Mouse (Mus musculus): ENCODE measurements around the gene Cutc. TPM values are rescaled to one million over a fixed set of nuclear protein-coding genes. Genes with fewer than 3 reads are reported as not detected.
A peak's percentile ranks its signal among the peaks of the same experiment; 100 is the strongest.

Cutc gene
- polyA plus RNA-seq, 1 experiment: 5.0 TPM

DNA sequence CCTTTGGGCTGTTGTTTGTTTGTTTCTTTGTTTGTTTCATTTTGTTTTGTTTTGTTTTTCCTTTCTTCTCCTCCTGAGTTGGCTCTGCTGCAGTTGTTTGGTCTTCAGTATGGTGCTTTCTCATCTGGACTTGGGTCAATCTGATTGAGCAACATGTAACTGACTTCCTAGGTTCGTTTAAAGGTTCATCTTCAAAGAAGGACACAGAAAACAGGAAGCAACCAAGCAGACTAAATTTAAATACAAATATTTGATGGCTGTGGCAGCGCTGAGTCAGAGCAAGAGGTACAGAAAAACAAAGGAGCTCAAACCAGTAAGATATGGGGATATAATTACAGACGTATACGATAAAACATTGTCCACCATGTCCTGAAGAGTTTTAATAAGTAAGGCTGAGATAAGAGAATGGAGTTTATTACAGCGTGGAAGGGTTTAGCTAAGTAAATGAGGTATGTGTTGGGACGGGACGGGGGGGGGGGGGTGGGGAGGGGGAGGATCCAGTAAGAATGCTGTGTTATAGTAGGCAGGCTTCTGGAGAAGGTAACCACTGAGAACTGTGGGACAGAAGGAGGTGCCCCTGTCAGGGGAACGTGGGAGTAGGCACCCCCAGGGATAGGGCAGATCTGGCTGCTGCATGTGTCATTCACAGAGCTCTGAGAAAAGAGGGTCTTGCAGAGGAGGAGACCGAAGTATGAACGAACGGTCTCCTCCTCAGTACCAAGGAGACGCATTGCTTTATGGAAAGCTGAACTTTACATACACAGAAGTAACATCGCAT lies 33.6 kb downstream of the Cutc start:
- Histone ChIP-seq H3K4me1 (peaks cover 22% of the 10 kb centered on the region), H3K36me3 (replicated peaks; ENCODE audit: low read length) (no peaks in the 10 kb centered on the region), H3K9me3 (no peaks in the 10 kb centered on the region), H3K4me3 (replicated peaks) (no peak overlapping the region), H3K27me3 (replicated peaks) (no peaks in the 10 kb centered on the region)
- TF ChIP-seq FLI1 (IDR thresholded peaks at IDR 0.05; ENCODE audit: low read length): no peak
- no peak for TF ChIP-seq GATA1 (IDR thresholded peaks at IDR 0.05; ENCODE audit: borderline replicate concordance, low read length)

DNA sequence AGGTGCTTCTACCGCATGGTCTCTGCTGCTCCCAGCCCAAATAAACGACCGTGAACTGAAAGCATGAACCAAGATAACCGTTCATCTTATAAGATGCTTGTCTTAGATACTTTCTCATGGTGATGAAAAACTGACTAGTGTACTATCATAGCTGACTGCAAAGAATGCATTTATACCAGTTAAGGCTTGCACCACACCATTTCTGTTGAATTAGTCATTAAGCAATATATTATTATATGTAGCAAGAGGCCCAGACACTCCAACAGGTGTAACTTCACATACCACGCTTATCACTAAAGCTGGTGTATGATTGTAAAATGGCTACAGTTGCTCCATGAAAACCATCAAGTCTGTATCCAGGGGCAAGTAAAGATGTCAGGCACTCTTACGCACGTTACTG lies 37.0 kb downstream of the Cutc start:
- Histone ChIP-seq H3K4me3 (replicated peaks) (no peak overlapping the region), H3K4me1 (peaks cover 15% of the 10 kb centered on the region), H3K27me3 (replicated peaks) (peaks cover 5% of the 10 kb centered on the region), H3K36me3 (replicated peaks; ENCODE audit: low read length) (no peaks in the 10 kb centered on the region), H3K9me3 (no peaks in the 10 kb centered on the region)
- TF ChIP-seq GATA1 (IDR thresholded peaks at IDR 0.05; ENCODE audit: borderline replicate concordance, low read length) (no peak), FLI1 (IDR thresholded peaks at IDR 0.05; ENCODE audit: low read length) (no peak)

DNA sequence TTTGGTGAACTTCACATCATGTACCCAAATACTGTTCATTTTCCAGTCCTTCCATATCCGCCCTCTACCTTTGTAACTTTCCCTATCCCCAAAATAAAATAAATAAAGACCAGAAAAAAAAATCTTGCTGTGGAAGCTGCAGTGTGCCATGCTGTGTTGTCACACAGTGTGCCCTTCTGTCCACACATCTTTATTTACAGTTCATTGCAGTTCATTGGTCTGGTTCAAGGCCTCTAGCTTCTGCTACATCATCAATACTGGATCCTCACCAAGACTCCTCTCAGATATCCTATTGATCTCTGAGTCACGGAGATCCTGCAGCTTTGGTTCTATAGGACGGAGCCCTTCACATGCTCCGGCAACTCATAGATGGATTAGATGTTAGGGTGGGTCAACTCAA lies 39.7 kb downstream of the Cutc start:
- TF ChIP-seq FLI1 (IDR thresholded peaks at IDR 0.05; ENCODE audit: low read length) (no peak), GATA1 (IDR thresholded peaks at IDR 0.05; ENCODE audit: borderline replicate concordance, low read length) (no peak)
- no peaks in the 10 kb centered on the region for H3K36me3 ChIP-seq (replicated peaks; ENCODE audit: low read length)
- peaks cover 5% of the 10 kb centered on the region for H3K27me3 ChIP-seq (replicated peaks)
- H3K4me1 ChIP-seq: peaks cover 3% of the 10 kb centered on the region
- H3K9me3 ChIP-seq: no peaks in the 10 kb centered on the region
- H3K4me3 ChIP-seq (replicated peaks): no peak overlapping the region

DNA sequence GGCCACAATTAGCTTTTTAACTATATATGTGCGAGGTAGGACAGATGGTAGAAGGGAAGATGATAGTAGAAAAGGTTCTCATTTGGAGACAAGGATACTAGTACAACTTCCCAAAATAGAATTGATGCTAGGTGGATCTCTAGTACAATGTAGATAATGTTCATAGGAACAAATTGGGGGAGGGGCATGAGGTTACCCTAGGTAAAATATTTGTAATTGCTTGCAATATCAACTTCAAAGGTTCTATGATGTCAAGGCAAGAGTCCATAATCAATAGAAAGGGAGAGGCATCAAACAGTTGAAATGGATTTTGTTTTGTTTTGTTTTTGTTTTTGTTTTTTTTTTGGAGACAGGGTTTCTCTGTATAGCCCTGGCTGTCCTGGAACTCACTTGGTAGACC lies 41.2 kb downstream of the Cutc start:
- TF ChIP-seq GATA1 (IDR thresholded peaks at IDR 0.05; ENCODE audit: borderline replicate concordance, low read length) (no peak), FLI1 (IDR thresholded peaks at IDR 0.05; ENCODE audit: low read length) (no peak)
- Histone ChIP-seq H3K27me3 (replicated peaks) (peaks cover 5% of the 10 kb centered on the region), H3K36me3 (replicated peaks; ENCODE audit: low read length) (no peaks in the 10 kb centered on the region), H3K9me3 (no peaks in the 10 kb centered on the region), H3K4me3 (replicated peaks) (no peak overlapping the region), H3K4me1 (no peaks in the 10 kb centered on the region; the same call in 1 of the 2 replicates)

DNA sequence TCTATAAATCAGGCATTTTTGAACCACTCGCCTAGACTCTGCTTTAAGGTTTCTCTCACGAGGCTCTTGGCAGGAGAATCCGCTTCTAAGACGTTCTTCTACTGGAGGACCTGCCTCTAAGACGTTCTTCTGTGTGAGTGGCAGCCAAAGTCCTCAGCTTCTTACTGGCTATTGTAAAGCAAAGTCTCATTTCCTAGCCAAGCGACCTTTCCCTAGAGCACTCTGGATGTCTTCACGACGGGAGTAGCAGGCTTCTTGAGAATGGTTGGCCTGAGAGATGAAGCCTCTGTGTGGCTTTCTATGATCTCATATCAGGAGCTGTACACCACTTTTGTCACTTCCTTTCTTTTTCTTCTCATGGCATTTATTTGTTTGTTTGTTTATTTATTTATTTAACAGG lies 42.7 kb downstream of the Cutc start:
- TF ChIP-seq GATA1 (IDR thresholded peaks at IDR 0.05; ENCODE audit: borderline replicate concordance, low read length) (no peak), FLI1 (IDR thresholded peaks at IDR 0.05; ENCODE audit: low read length) (no peak)
- Histone ChIP-seq H3K4me3 (replicated peaks) (no peak overlapping the region), H3K9me3 (no peaks in the 10 kb centered on the region), H3K36me3 (replicated peaks; ENCODE audit: low read length) (no peaks in the 10 kb centered on the region), H3K4me1 (no peaks in the 10 kb centered on the region), H3K27me3 (replicated peaks) (peaks cover 13% of the 10 kb centered on the region)

- Histone ChIP-seq H3K9me3 (no peaks in the 10 kb centered on the region), H3K36me3 (replicated peaks; ENCODE audit: low read length) (no peaks in the 10 kb centered on the region), H3K27me3 (replicated peaks) (peaks cover 22% of the 10 kb centered on the region), H3K4me1 (no peaks in the 10 kb centered on the region; the same call in 1 of the 2 replicates), H3K4me3 (replicated peaks) (no peak overlapping the region)
- TF ChIP-seq GATA1 (IDR thresholded peaks at IDR 0.05; ENCODE audit: borderline replicate concordance, low read length) (no peak), FLI1 (IDR thresholded peaks at IDR 0.05; ENCODE audit: low read length) (no peak)
These were observed 44.4 kb downstream of the Cutc start for GRCm38 (mm10) chr19:43797216-43797615.

GRCm38 (mm10) chr19:43801427-43802051 lies 48.7 kb downstream of the Cutc start:
- TF ChIP-seq FLI1 (IDR thresholded peaks at IDR 0.05; ENCODE audit: low read length) (no peak), GATA1 (IDR thresholded peaks at IDR 0.05; ENCODE audit: borderline replicate concordance, low read length) (no peak)

DNA sequence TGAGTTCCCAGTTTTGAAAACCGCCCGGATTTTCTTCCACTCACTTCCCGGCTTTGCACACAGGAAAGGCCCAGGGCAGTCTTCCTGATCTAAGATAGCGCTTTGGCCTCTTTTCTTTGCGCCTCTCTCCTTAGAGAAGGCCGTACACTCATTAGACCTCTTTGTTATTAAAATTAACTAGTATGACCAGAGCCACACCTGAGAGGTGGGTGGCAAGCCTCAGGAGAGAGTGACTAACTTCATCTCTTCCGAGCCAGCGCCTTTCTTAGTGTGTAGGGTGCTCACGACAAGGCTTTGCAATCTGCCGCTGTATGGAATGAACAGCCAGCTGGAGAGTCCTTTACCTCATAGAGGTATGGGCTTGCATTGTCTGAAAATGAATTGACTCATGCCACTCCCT lies 51.1 kb downstream of the Cutc start:
- TF ChIP-seq GATA1 (IDR thresholded peaks at IDR 0.05; ENCODE audit: borderline replicate concordance, low read length) (no peak), FLI1 (IDR thresholded peaks at IDR 0.05; ENCODE audit: low read length) (no peak)
- Histone ChIP-seq H3K27me3 (replicated peaks) (peaks cover 30% of the 10 kb centered on the region), H3K9me3 (no peaks in the 10 kb centered on the region), H3K4me1 (no peaks in the 10 kb centered on the region; the same call in 1 of the 2 replicates), H3K4me3 (replicated peaks) (no peak overlapping the region), H3K36me3 (replicated peaks; ENCODE audit: low read length) (no peaks in the 10 kb centered on the region)

More at GRCm38 (mm10) chr19:43801427-43802051, 48.7 kb downstream of the Cutc start:
- Histone ChIP-seq H3K4me1 (no peaks in the 10 kb centered on the region; the same call in 1 of the 2 replicates), H3K27me3 (replicated peaks) (peaks cover 27% of the 10 kb centered on the region), H3K4me3 (replicated peaks) (peak overlapping the region; percentile 57), H3K36me3 (replicated peaks; ENCODE audit: low read length) (no peaks in the 10 kb centered on the region), H3K9me3 (no peaks in the 10 kb centered on the region)

- Histone ChIP-seq H3K27me3 (replicated peaks) (peaks cover 26% of the 10 kb centered on the region), H3K4me1 (peaks cover 4% of the 10 kb centered on the region; the same call in 1 of the 2 replicates), H3K9me3 (no peaks in the 10 kb centered on the region), H3K4me3 (replicated peaks) (no peak overlapping the region), H3K36me3 (replicated peaks; ENCODE audit: low read length) (no peaks in the 10 kb centered on the region)
- TF ChIP-seq FLI1 (IDR thresholded peaks at IDR 0.05; ENCODE audit: low read length) (no peak), GATA1 (IDR thresholded peaks at IDR 0.05; ENCODE audit: borderline replicate concordance, low read length) (no peak)
These were observed 56.5 kb downstream of the Cutc start for GRCm38 (mm10) chr19:43809331-43809730.

GRCm38 (mm10) chr19:43811419-43811818 lies 58.6 kb downstream of the Cutc start:
- no peaks in the 10 kb centered on the region for H3K36me3 ChIP-seq (replicated peaks; ENCODE audit: low read length)
- peaks cover 28% of the 10 kb centered on the region for H3K27me3 ChIP-seq (replicated peaks)
- H3K4me1 ChIP-seq: peaks cover 4% of the 10 kb centered on the region; the same call in 1 of the 2 replicates
- TF ChIP-seq FLI1 (IDR thresholded peaks at IDR 0.05; ENCODE audit: low read length) (no peak), GATA1 (IDR thresholded peaks at IDR 0.05; ENCODE audit: borderline replicate concordance, low read length) (no peak)
- H3K9me3 ChIP-seq: no peaks in the 10 kb centered on the region
- H3K4me3 ChIP-seq (replicated peaks): no peak overlapping the region

Measured in megakaryocyte, embryonic 14.5 days (primary cell).